Mouse (Mus musculus) MEL (cell line): ENCODE measurements at regions not wholly inside any gene's neighbourhood (a gene's known extent, or its start where the extent isn't known, plus 50 kb on each side); places are given as distances from the start of the nearest gene placed in this dataset.

ENCODE experiments used
- DNase-seq: peaks from one replicate; pipeline ENCODE4 v3.0.0; 2011; ENCODE audit warnings: low read depth, low spot score
- H3K27ac ChIP-seq: 2 replicates; pipeline ENCODE4 v1.5.1; 2012; ENCODE audit warnings: low read depth, mild to moderate bottlenecking, control low read depth, low read length, moderate library complexity; ENCODE audit not compliant: control insufficient read depth
- H3K27me3 ChIP-seq, 2 experiments: fragments of 150-350 bp in 1 of 2; sonication (generic) in 1 of 2; 2 replicates each; pipeline ENCODE4 v1.6.1; 2012; ENCODE audit warnings: low read length in 2 of 2, mild to moderate bottlenecking in 2 of 2, improper control_type of control experiment in 1 of 2, moderate library complexity in 1 of 2; ENCODE audit not compliant: insufficient read depth in 2 of 2, control insufficient read depth in 1 of 2
- H3K36me3 ChIP-seq, 2 experiments: 2 replicates each; pipeline ENCODE4 v1.6.1; 2012 to 2014; ENCODE audit warnings: low read length in 2 of 2, improper control_type of control experiment in 1 of 2, inconsistent platforms in 1 of 2, mild to moderate bottlenecking in 1 of 2; ENCODE audit not compliant: insufficient read depth in 2 of 2, control insufficient read depth in 1 of 2
- H3K4me1 ChIP-seq, 2 experiments: fragments of 150-350 bp in 1 of 2; sonication (generic) in 1 of 2; 2 replicates each; pipeline ENCODE4 v1.6.1; 2012; ENCODE audit warnings: low read length in 2 of 2, improper control_type of control experiment in 1 of 2, mild to moderate bottlenecking in 1 of 2; ENCODE audit not compliant: insufficient read depth in 2 of 2, control insufficient read depth in 1 of 2
- H3K4me3 ChIP-seq, 2 experiments: fragments of 150-350 bp in 1 of 2; sonication (generic) in 1 of 2; 2 replicates each; pipeline ENCODE4 v1.5.1; 2012; ENCODE audit warnings: low read depth in 2 of 2, low read length in 2 of 2, mild to moderate bottlenecking in 2 of 2, moderate library complexity in 2 of 2, control low read depth in 1 of 2, improper control_type of control experiment in 1 of 2; ENCODE audit not compliant: control insufficient read depth in 1 of 2, insufficient read depth in 1 of 2
- H3K79me2 ChIP-seq: 2 replicates; pipeline ENCODE4 v1.6.1; 2012; ENCODE audit warnings: mild to moderate bottlenecking, low read length, moderate library complexity; ENCODE audit not compliant: control insufficient read depth, poor library complexity, insufficient read depth
- H3K9ac ChIP-seq: 2 replicates; pipeline ENCODE4 v1.6.1; 2012; ENCODE audit warnings: low read depth, mild to moderate bottlenecking, control low read depth, low read length, moderate library complexity; ENCODE audit not compliant: control insufficient read depth, poor library complexity, severe bottlenecking
- H3K9me3 ChIP-seq: fragments of 150-350 bp; sonication (generic); replicated peaks from 2 replicates; pipeline ENCODE4 v1.6.1; 2012; ENCODE audit warnings: mild to moderate bottlenecking, low read length, improper control_type of control experiment, moderate library complexity; ENCODE audit not compliant: insufficient read depth
- BHLHE40 ChIP-seq: IDR thresholded peaks from 2 replicates; pipeline ENCODE4 v1.6.1; 2012; ENCODE audit warnings: low read depth, mild to moderate bottlenecking, inconsistent platforms, low read length, improper control_type of control experiment, borderline replicate concordance
- CHD1 ChIP-seq: IDR thresholded peaks from 2 replicates; pipeline ENCODE4 v1.6.1; 2012; ENCODE audit warnings: low read depth, mild to moderate bottlenecking, inconsistent platforms, low read length, improper control_type of control experiment
- CHD2 ChIP-seq: IDR thresholded peaks from 2 replicates; pipeline ENCODE4 v1.6.1; 2011; ENCODE audit warnings: low read length, improper control_type of control experiment
- CTCF ChIP-seq, 3 experiments: IDR thresholded peaks in 2 of 3; conservative IDR thresholded peaks in 1 of 3; 2 replicates each; pipeline ENCODE4 v1.5.1; 2011 to 2012; ENCODE audit warnings: low read length in 3 of 3, low read depth in 2 of 3, mild to moderate bottlenecking in 2 of 3, improper control_type of control experiment in 1 of 3, inconsistent platforms in 1 of 3, mixed read lengths in 1 of 3, moderate library complexity in 1 of 3; ENCODE audit not compliant: control insufficient read depth in 1 of 3, insufficient read depth in 1 of 3, poor library complexity in 1 of 3, severe bottlenecking in 1 of 3
- E2F4 ChIP-seq: IDR thresholded peaks from 2 replicates; pipeline ENCODE4 v1.6.1; 2011; ENCODE audit warnings: low read depth, low read length, improper control_type of control experiment, borderline replicate concordance
- ELF1 ChIP-seq: IDR thresholded peaks from 2 replicates; pipeline ENCODE4 v1.6.1; 2014; ENCODE audit warnings: low read depth, mild to moderate bottlenecking, inconsistent platforms, low read length, improper control_type of control experiment, moderate library complexity
- GABPA ChIP-seq: IDR thresholded peaks from 2 replicates; pipeline ENCODE4 v1.6.1; 2012; ENCODE audit warnings: low read depth, mild to moderate bottlenecking, inconsistent platforms, low read length, improper control_type of control experiment, moderate library complexity
- GATA1 ChIP-seq: IDR thresholded peaks from 2 replicates; pipeline ENCODE4 v1.6.1; 2011; ENCODE audit warnings: low read depth, low read length, improper control_type of control experiment
- KAT2A ChIP-seq: conservative IDR thresholded peaks from 2 replicates; pipeline ENCODE4 v1.6.1; 2012; ENCODE audit warnings: low read depth, low read length, improper control_type of control experiment, inconsistent platforms
- MAFK ChIP-seq: IDR thresholded peaks from 2 replicates; pipeline ENCODE4 v1.6.1; 2011; ENCODE audit warnings: low read depth, mild to moderate bottlenecking, low read length, improper control_type of control experiment, borderline replicate concordance
- MAX ChIP-seq: IDR thresholded peaks from 2 replicates; pipeline ENCODE4 v1.6.1; 2011; ENCODE audit warnings: low read length, improper control_type of control experiment
- MAZ ChIP-seq: IDR thresholded peaks from 2 replicates; pipeline ENCODE4 v1.6.1; 2012; ENCODE audit warnings: low read depth, mild to moderate bottlenecking, inconsistent platforms, low read length, improper control_type of control experiment
- MXI1 ChIP-seq: IDR thresholded peaks from 2 replicates; pipeline ENCODE4 v1.6.1; 2011; ENCODE audit warnings: mild to moderate bottlenecking, low read depth, low read length, improper control_type of control experiment
- NELFE ChIP-seq: IDR thresholded peaks from 2 replicates; pipeline ENCODE4 v1.6.1; 2011; ENCODE audit warnings: low read depth, low read length, improper control_type of control experiment
- POLR2A ChIP-seq, 2 experiments: IDR thresholded peaks; 2 replicates each; pipeline ENCODE4 v1.6.1; 2011 to 2012; ENCODE audit warnings: low read length in 2 of 2, mild to moderate bottlenecking in 2 of 2, control low read depth in 1 of 2, improper control_type of control experiment in 1 of 2, low read depth in 1 of 2, moderate library complexity in 1 of 2; ENCODE audit not compliant: control insufficient read depth in 1 of 2, insufficient read depth in 1 of 2, poor library complexity in 1 of 2
- POLR2AphosphoS2 ChIP-seq: IDR thresholded peaks from 2 replicates; pipeline ENCODE4 v1.6.1; 2011; ENCODE audit warnings: low read length, improper control_type of control experiment
- POLR2AphosphoS5 ChIP-seq: IDR thresholded peaks from 2 replicates; pipeline ENCODE4 v1.6.1; 2012; ENCODE audit warnings: low read depth, borderline replicate concordance, mild to moderate bottlenecking, inconsistent platforms, low read length, moderate library complexity, mixed read lengths
- TCF12 ChIP-seq: IDR thresholded peaks from 2 replicates; pipeline ENCODE4 v1.6.1; 2014; ENCODE audit warnings: low read depth, mild to moderate bottlenecking, inconsistent platforms, low read length, improper control_type of control experiment, moderate library complexity
- UBTF ChIP-seq: IDR thresholded peaks from 2 replicates; pipeline ENCODE4 v1.6.1; 2012; ENCODE audit warnings: low read depth, mild to moderate bottlenecking, inconsistent platforms, low read length, improper control_type of control experiment, moderate library complexity, borderline replicate concordance; ENCODE audit not compliant: insufficient read depth
- USF1 ChIP-seq: IDR thresholded peaks from 2 replicates; pipeline ENCODE4 v1.6.1; 2014; ENCODE audit warnings: low read depth, mild to moderate bottlenecking, inconsistent platforms, low read length, improper control_type of control experiment, moderate library complexity
- ZC3H11A ChIP-seq: IDR thresholded peaks from 2 replicates; pipeline ENCODE4 v1.6.1; 2012; ENCODE audit warnings: low read depth, mild to moderate bottlenecking, inconsistent platforms, low read length, improper control_type of control experiment
- ZNF384 ChIP-seq: IDR thresholded peaks from 2 replicates; pipeline ENCODE4 v1.6.1; 2012; ENCODE audit warnings: low read depth, mild to moderate bottlenecking, inconsistent platforms, low read length, improper control_type of control experiment

DNA sequence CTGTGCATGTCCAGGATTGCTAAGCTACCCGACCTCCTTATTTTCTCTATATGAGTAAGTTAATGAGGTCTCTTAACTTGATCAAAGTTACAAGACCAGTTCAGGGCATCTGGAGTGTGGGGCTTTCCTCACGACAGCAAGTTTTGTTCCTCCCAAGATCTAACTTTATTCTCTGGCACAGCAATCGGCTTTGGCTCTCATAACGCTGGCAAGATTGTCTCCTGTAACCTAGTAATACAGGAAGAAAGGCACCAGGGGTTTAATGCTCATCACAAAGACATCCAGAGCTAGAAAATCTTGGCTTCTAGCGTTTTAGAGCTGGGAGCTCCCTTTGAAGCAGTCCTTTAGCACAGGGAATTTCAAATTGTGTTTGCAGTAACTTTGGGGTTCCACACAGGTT, 77.5 kb downstream of the Cd83 start:
- peaks cover 0 to 2% of the 10 kb centered on the region in 2 experiments; a peak in 1 of 4 replicates for H3K4me1 ChIP-seq

GRCm38 (mm10) chr13:43862586-43862985, 78.0 kb downstream of the Cd83 start:
- Histone ChIP-seq H3K27ac (no peak overlapping the region), H3K27me3 (no peaks in the 10 kb centered on the region), H3K9ac (no peak overlapping the region), H3K9me3 (no peaks in the 10 kb centered on the region), H3K36me3 (no peaks in the 10 kb centered on the region), H3K4me3 (no peak overlapping the region), H3K4me1 (peaks cover 0 to 2% of the 10 kb centered on the region in 2 experiments; a peak in 1 of 4 replicates), H3K79me2 (no peaks in the 10 kb centered on the region)
- no peak for DNase-seq
- no peak for TF ChIP-seq CHD1
- TF ChIP-seq GATA1, result no peak
- TF ChIP-seq TCF12, result no peak
- no peak for TF ChIP-seq CHD2
- TF ChIP-seq CTCF (IDR thresholded peaks at IDR 0.05 in 2 of 3, conservative IDR thresholded peaks at IDR 0.05 in 1 of 3; ENCODE audit: control insufficient read depth in 1 of 3, insufficient read depth in 1 of 3, low read depth in 2 of 3, low read length in 3 of 3, poor library complexity in 1 of 3, severe bottlenecking in 1 of 3), result no peak
- TF ChIP-seq ELF1, result no peak
- no peak for TF ChIP-seq NELFE
- no peak for TF ChIP-seq MAFK
- no peak for TF ChIP-seq E2F4
- no peak for TF ChIP-seq ZC3H11A
- TF ChIP-seq GABPA, result no peak
- no peak for TF ChIP-seq USF1
- no peak for TF ChIP-seq ZNF384
- TF ChIP-seq POLR2AphosphoS5, result no peak
- TF ChIP-seq UBTF, result no peak
- no peak for TF ChIP-seq MXI1
- no peak for TF ChIP-seq POLR2A (IDR thresholded peaks at IDR 0.05; ENCODE audit: control insufficient read depth in 1 of 2, insufficient read depth in 1 of 2, low read depth in 1 of 2, low read length in 2 of 2, poor library complexity in 1 of 2)

More for the DNA sequence above, 77.5 kb downstream of the Cd83 start:
- Histone ChIP-seq H3K27me3 (no peaks in the 10 kb centered on the region), H3K79me2 (no peaks in the 10 kb centered on the region), H3K9me3 (no peaks in the 10 kb centered on the region), H3K27ac (no peak overlapping the region), H3K4me3 (no peak overlapping the region), H3K9ac (no peak overlapping the region), H3K36me3 (no peaks in the 10 kb centered on the region)
- no peak for TF ChIP-seq MAX
- TF ChIP-seq MAZ, result no peak
- TF ChIP-seq USF1, result no peak
- no peak for TF ChIP-seq BHLHE40
- TF ChIP-seq KAT2A, result no peak
- TF ChIP-seq ZNF384, result no peak
- no peak for TF ChIP-seq POLR2AphosphoS2
- no peak for DNase-seq
